Mouse (Mus musculus): ENCODE results near the gene Loxl3.
A peak's percentile ranks its signal among the peaks of the same experiment; 100 is the strongest.

The Loxl3 gene

DNA sequence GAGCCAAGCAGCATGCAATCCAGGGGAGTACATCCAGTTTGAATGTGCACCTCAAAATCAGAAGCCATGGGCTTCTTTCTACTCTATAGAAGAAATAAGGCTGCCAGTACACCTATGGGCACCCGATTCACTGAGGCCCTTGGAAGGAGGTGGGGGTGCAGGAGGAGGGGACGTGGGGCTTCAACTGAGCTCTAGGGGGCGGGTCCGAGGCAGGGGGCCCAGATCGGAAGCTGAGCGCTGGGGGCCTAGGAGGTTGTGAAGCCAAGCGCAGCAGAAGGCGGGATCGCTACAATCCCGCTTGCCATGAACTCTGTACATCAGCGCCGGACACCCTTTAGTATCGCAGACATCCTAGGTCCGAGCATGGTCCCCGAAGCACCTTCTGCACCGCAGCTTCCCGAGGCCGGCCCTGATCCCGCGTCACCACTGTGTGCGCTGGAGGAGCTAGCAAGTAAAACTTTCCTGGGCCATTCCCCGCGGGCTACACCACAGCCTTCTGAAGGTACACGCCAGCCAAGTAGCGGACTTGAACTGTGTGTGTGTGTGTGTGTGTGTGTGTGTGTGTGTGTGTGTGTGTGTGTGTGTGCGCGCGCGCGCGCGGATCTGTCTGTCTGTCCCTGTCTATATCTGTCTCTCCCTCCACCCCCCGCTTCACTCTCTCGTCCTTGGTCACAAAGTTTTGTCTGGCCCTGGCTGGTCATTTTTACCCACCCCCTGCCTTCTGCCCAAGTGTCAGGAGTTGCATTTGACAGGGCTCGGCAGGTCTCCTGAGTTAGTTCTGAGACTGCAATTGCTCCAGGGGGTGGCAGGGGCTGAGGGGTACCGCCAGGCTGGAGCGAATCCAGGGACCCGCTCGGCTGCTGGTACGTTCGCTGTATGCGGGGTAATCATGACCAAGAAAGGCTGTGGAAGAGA is 52.4 kb downstream of the Loxl3 start, which contains the start of gene Lbx2:
TSS of gene Lbx2 (plus strand) at position 247 of the 915 bp plus-strand sequence.
- no peak for DNase-seq (ENCODE audit: low read depth, low spot score)

DNA sequence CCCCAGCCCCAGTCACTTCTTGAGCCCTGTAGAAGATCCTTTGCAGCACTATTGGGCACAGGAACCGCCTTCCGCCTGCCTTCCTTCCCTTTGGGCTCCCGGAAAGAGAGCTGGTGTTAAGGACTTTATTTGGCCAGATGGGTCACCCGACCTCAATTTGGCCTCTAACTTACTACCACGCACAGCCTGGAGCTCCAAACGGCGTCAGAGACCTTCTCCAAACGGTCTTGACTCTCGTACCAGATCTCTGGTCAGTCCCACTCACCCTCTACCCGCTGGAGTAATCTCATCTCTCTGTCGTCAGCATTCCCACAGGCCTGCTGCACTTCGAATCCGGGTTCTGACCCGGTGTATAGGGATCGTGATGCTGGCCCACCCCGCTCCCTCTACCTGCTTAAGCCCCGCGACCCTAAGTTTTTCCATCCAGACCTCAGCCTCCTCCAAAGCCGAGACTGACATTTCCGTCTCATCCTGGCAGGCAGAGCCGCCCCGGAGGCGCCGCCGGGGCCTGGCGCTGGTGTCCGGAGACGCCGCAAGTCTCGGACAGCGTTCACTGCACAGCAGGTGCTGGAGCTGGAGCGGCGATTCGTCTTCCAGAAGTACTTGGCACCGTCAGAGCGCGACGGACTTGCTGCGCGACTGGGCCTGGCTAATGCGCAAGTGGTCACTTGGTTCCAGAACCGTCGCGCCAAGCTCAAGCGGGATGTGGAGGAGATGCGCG is 53.4 kb downstream of the Loxl3 start:
- DNase-seq (ENCODE audit: low read depth, low spot score) = no peak

DNA sequence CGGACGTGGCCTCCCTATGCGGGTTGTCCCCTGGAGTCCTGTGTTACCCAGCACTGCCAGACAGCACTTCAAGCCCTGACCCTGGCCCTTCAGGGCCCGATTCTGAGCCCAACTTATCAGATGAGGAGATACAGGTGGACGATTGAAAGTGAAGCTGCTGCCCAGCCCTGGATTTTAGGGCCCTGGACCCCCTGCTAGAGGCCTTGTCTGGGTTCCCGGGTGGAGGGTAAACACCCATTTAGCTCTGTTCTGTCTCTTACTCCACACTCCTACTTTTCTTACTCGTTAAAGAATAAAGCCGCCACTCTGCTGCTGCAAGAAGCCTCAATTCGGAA is 53.9 kb downstream of the Loxl3 start:
- DNase-seq (ENCODE audit: low read depth, low spot score) = no peak

DNA sequence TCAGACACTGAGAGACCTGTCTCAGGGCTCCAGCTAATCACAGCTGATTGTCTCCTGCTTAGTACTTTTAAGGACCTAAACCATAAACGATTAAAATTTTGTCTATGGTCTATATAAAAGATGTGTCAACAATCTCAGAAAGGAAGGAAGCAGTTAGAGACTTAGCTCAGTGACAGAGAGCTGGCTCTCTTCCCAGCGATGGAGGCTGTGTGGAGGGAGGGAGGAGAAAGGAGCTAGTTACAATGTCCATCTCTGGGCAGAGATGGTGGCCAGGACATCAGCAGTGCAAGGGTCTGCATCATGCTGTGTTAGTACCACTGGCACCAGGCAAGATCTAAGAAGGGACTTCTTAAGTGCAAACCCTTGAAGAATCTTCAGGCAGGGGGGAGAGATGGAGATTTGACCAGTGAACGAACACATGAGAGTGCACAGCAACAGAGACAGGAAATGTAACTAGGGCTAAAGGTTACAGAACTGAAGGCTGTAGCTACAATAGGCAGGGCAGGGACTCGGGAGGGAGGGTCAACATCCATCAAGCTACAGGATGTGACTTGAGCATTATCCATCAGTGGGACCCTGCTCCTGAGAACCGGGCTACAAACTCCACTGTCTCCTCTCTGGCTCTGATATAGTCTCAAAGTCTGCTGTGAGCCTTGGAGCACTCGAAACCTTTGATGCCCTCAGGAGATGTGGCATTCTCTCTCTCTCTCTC is 58.6 kb downstream of the Loxl3 start:
- no peak for DNase-seq (ENCODE audit: low read depth, low spot score)

DNA sequence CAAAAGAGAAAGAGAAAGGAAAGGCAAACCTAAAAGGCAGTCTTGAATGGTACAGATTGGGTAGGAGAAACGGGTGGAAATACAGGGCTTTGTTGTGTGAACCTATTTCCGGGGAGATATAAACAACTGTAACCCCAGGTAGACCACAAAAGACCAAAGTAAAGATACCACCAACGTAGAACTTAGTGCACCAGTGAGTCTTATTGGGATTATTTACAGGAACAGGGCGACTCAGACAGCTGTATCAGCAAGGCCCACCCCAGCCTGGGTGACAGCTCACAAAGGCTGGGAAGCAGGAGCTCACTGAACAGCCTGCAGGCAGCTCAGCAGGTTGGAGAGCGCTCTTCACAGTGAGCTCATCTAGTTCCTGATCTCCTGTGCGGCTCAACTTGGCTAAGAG is 62.0 kb downstream of the Loxl3 start:
- no peak for DNase-seq (ENCODE audit: low read depth, low spot score)

DNA sequence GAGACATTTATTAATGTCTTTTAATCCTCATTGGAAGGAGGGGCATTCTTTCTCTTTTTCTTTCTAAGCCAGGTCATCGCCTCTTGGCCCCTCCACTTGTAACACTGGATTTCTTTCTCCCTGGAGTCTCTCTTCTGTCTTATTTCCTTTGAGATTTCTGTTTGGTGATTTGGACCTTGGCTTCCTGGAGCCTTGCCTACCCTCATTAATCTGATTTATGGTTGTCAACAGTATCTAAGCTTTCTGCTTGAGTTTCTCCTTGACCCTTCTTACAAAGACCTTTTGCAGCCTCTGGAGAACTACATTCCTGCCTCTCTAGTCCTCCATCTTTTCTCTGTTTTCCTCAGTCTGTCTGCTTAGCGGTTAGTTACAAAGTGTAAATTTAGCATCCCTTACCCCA is 64.4 kb downstream of the Loxl3 start:
- DNase-seq (ENCODE audit: low read depth, low spot score) = no peak

DNA sequence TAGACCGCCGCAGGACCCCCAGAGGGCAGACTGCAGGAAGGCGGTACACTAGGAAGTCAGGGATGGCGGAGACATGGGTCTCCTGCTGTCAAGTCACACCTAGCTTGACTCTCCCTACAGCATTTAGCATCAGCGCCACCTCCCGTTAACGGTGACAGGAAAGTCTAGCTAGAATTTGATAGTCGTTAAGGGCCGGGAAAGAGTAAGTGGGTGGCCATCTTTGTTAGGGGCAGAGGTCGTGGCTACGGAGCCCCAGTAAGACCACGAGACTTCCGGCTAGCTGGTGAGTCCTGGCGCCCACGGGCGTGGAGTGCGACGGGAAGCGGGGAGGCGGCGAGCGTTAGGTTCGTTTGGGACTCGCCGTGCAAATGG is 67.3 kb downstream of the Loxl3 start, which contains the start of the genes Ccdc142 and Gm42688:
TSS of gene Ccdc142 (plus strand) at position 286 of the 372 bp plus-strand sequence.
TSS of gene Gm42688 (plus strand) at position 302 of the 372 bp plus-strand sequence.
- DNase-seq (ENCODE audit: low read depth, low spot score) = peak; percentile 88

DNA sequence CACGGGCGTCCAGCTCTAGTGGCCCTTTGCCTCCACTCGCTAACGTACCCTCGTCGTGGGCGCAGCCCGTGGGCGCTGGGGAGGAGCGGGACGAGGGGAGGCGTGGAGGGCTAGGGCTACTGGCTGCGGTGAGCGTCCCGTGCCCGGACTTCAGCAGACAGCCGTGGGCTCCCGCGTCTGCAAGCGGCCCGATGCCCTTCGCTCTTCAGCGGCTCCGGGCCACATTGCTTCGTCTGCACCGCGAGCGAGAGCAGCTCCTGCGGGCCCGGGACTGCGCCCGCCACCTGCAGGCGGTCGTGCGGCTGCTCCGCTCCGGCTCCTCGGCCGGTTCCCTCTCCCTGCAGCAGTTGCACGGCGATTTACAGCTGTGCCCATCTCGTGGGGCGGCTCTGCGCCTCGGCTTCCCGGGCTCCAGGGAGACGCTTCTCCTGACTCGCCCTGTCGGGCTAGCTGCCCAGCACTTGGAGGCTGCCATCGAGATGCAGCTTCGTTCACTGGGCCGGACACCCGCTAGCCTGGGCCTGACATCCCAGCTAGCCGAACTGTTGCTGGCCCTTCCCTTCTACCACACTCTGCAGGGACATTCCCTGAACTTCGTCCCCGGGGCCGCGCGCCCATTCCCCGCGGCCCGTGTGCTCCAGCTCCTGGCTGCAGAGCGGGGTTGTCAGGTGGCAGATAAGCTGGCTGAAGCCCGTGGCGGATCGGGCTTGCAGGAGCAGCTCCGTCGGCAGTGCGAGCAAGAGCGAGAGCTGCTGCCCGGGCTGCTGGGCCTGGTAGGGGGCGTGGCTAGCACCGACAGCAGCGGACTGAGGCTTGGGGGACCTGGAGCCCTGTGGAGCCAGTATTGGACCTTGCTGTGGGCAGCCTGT is 67.9 kb downstream of the Loxl3 start:
- no peak for DNase-seq (ENCODE audit: low read depth, low spot score)
